Mouse (Mus musculus): Measurements from ENCODE around the gene Aimp1. TPM values are rescaled to one million over a fixed set of nuclear protein-coding genes. Genes with fewer than 3 reads are reported as not detected.

Aimp1 gene
- polyA plus RNA-seq (2012; rRNA removed) = 45.1 and 46.6 TPM in 2 replicates

DNA sequence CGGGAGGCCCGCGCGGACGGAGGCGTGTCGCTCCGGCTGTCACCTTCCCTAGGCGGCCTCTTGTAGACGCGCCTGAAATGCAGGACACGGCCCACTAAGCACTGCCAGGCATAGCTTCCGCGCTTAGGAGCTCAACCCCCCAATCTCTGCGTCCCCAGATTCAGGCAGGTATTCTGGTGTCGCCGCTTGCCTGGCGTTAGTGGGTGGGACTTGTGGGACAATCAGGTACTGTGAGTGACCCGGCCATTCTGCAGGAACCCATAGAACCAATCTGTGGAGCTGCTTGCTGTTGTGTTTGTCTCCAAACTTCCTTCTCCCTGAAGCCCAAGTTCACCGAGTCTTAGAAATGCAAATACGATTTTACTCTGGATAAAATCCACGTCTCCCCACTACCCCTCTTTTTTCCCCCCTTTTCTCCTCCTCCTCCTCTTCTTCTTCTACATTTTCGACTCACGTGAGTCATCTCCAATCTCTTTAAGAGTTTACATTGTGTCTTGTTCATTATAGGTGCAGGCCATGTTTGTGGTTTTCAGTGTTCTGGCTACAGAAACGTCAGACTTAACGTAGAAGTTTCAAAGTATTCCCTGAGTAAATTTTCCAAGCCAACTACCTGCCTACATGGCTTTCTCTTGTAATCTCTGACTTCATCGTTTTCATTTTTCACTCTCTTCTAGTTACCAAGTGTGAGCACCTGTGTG, at the start of gene Aimp1:
Gene Aimp1 (minus strand): TSS at position 140 of the 698 bp plus-strand sequence.

GRCm38 (mm10) chr3:132683447-132684230, 531 bp downstream of the Aimp1 start, which contains the start of gene Tbck:
TSS of gene Tbck (plus strand) at chr3:132684144.

GRCm38 (mm10) chr3:132629601-132630239, 54.5 kb downstream of the Aimp1 start, which contains the start of gene Gimd1:
TSS of gene Gimd1 (plus strand) at chr3:132629820.

Other genes starting within 250 kb of the Aimp1 start
- gene Gimd1, start 54.5 kb downstream of the Aimp1 start, polyA plus RNA-seq (2012; rRNA removed) = 4.8 and 6.1 TPM in 2 replicates
- 0.90 and 1.1 TPM in 2 replicates for gene Tbck, start 226 bp downstream of the Aimp1 start, polyA plus RNA-seq (2012; rRNA removed)